ENCODE assay signal across 9 mouse cellular contexts in genomic region chr1:43264407-43264889, GRCm38 (mm10).
DNase-seq lines count a peak whose midpoint lies in the region; ATAC-seq and TF ChIP-seq lines count a peak whose summit lies in the region.
"Had no signal": no experiment of that assay in that cellular context is flagged by ENCODE, and none has a peak within 500 bp of the region (broad histone marks: within the 10 kb centered on the region; RNA-seq: fewer than 3 reads in every experiment).

No protein-coding gene starts in this region.

- ATAC-seq in forebrain, embryonic 15.5 days (replicated peaks): peak; percentile 73
- ATAC-seq in liver, postnatal 0 days: no peak
- peak; percentile 83 for ATAC-seq in neural tube, embryonic 15.5 days (ENCODE audit: low FRiP score)

- H3K4me2 ChIP-seq in CH12.LX (ENCODE audit: insufficient read depth, low read depth, poor library complexity, severe bottlenecking): no peak overlapping the region; the same call in 1 of the 2 replicates
- H3K4me2 ChIP-seq in forebrain, embryonic 15.5 days (replicated peaks): 0 out of 2 replicates have a peak overlapping the region, but pooled peaks have one; percentile 19
- no peak overlapping the region for H3K4me2 ChIP-seq in liver, postnatal 0 days (ENCODE audit: low read depth, low read length)
- peak overlapping the region; percentile 42 for H3K4me2 ChIP-seq in neural tube, embryonic 15.5 days

- in situ Hi-C loops in CH12.LX (cut with MboI; ENCODE audit: low pct_ligation_motif_present, low pct_unique_long_range_greater_than_20kb, low sequenced_read_pairs): loop anchor here (25.0 kb wide), 1 partner anchor 352 kb away; no protein-coding TSS in a partner anchor

- peak; percentile 74 to 97 for TF ChIP-seq CTCF in CH12.LX (conservative IDR thresholded peaks at IDR 0.05 in 1 of 2, IDR thresholded peaks at IDR 0.05 in 1 of 2; ENCODE audit: low read depth in 2 of 2, low read length in 2 of 2)
- peak; percentile 79 for TF ChIP-seq CTCF in liver, postnatal 0 days (IDR thresholded peaks at IDR 0.05; ENCODE audit: low read depth)

- H3K9me3 ChIP-seq in CH12.LX (replicated peaks; ENCODE audit: low read length): no peaks in the 10 kb centered on the region
- no peaks in the 10 kb centered on the region for H3K9me3 ChIP-seq in forebrain, embryonic 15.5 days
- no peaks in the 10 kb centered on the region for H3K9me3 ChIP-seq in liver, postnatal 0 days (ENCODE audit: low read length)
- no peaks in the 10 kb centered on the region for H3K9me3 ChIP-seq in neural tube, embryonic 15.5 days (replicated peaks)

- TF ChIP-seq RAD21 in CH12.LX (IDR thresholded peaks at IDR 0.05; ENCODE audit: low read depth, low read length): no peak; the same call in none of the 2 replicates

- peaks cover 0 to 4% of the 10 kb centered on the region in 2 experiments; a peak in 2 of 4 replicates for H3K4me1 ChIP-seq in CH12.LX (ENCODE audit: control insufficient read depth in 1 of 2, insufficient read depth in 2 of 2)
- H3K4me1 ChIP-seq in forebrain, embryonic 15.5 days: peaks cover 4% of the 10 kb centered on the region
- H3K4me1 ChIP-seq in liver, postnatal 0 days (ENCODE audit: insufficient read depth): no peaks in the 10 kb centered on the region
- H3K4me1 ChIP-seq in neural tube, embryonic 15.5 days: peaks cover 3% of the 10 kb centered on the region; the same call in 1 of the 2 replicates

- dilution Hi-C loops in CH12.LX (cut with MboI; ENCODE audit: extremely low pct_ligation_motif_present, extremely low pct_unique_long_range_greater_than_20kb, low sequenced_read_pairs): no loop called here

- H3K9ac ChIP-seq in CH12.LX (ENCODE audit: insufficient read depth, low read depth): no peak overlapping the region
- H3K9ac ChIP-seq in forebrain, embryonic 15.5 days (replicated peaks): peak overlapping the region; percentile 29; the same call in 1 of the 2 replicates
- H3K9ac ChIP-seq in liver, postnatal 0 days (replicated peaks): no peak overlapping the region
- peak overlapping the region; percentile 37; the same call in 1 of the 2 replicates for H3K9ac ChIP-seq in neural tube, embryonic 15.5 days (replicated peaks)

- no peaks in the 10 kb centered on the region for H3K79me2 ChIP-seq in CH12.LX (replicated peaks; ENCODE audit: control insufficient read depth, extremely low read depth, insufficient read depth, poor library complexity, severe bottlenecking)

- no peaks in the 10 kb centered on the region for H3K36me3 ChIP-seq in CH12.LX (replicated peaks in 1 of 2; ENCODE audit: control insufficient read depth in 1 of 2, insufficient read depth in 1 of 2, low read length in 1 of 2)
- no peaks in the 10 kb centered on the region for H3K36me3 ChIP-seq in forebrain, embryonic 15.5 days
- no peaks in the 10 kb centered on the region for H3K36me3 ChIP-seq in liver, postnatal 0 days (replicated peaks; ENCODE audit: insufficient read depth, low read length)
- no peaks in the 10 kb centered on the region for H3K36me3 ChIP-seq in neural tube, embryonic 15.5 days

- 21% methylated on average over 5 of the region's 5 CpGs for WGBS in forebrain, embryonic 15.5 days
- WGBS in large intestine, adult 2 months: 5% methylated on average over 5 of the region's 5 CpGs
- 12% methylated on average over 5 of the region's 5 CpGs for WGBS in liver, postnatal 0 days (ENCODE audit: insufficient replicate concordance)
- WGBS in neural tube, embryonic 15.5 days: 15% methylated on average over 5 of the region's 5 CpGs

- DNase-seq in CH12.LX (ENCODE audit: extremely low read depth): peak; percentile 75
- DNase-seq in c-Kit-positive CD71-positive TER-119-negative erythroid progenitor cells, embryonic 14.5 days (ENCODE audit: low read depth): peak; percentile 23
- DNase-seq in heart, postnatal 25 days (ENCODE audit: low spot score): peak; percentile 13
- DNase-seq in large intestine, adult 2 months (ENCODE audit: low read depth, low spot score): peak; percentile 58
- peak; percentile 52 for DNase-seq in liver, postnatal 0 days
- peak; percentile 34 for DNase-seq in testis, postnatal 14 days (ENCODE audit: low spot score)

- H3K4me3 ChIP-seq in CH12.LX (replicated peaks in 1 of 3; ENCODE audit: low read depth in 2 of 3, low read length in 2 of 3, poor library complexity in 1 of 3): no peak overlapping the region
- no peak overlapping the region for H3K4me3 ChIP-seq in forebrain, embryonic 15.5 days
- H3K4me3 ChIP-seq in liver, postnatal 0 days (ENCODE audit: low read depth, low read length): no peak overlapping the region
- no peak overlapping the region for H3K4me3 ChIP-seq in neural tube, embryonic 15.5 days (replicated peaks)
- H3K4me3 ChIP-seq: erythroblast, embryonic 14.5 days had no signal

- H3K27me3 ChIP-seq in CH12.LX (replicated peaks): no peaks in the 10 kb centered on the region
- no peaks in the 10 kb centered on the region for H3K27me3 ChIP-seq in forebrain, embryonic 15.5 days
- H3K27me3 ChIP-seq in liver, postnatal 0 days (ENCODE audit: insufficient read depth, low read length): no peaks in the 10 kb centered on the region
- H3K27me3 ChIP-seq in neural tube, embryonic 15.5 days (replicated peaks): no peaks in the 10 kb centered on the region

- no peak for TF ChIP-seq EP300 in CH12.LX (IDR thresholded peaks at IDR 0.05; ENCODE audit: low read length)
- no peak for TF ChIP-seq EP300 in liver, postnatal 0 days (IDR thresholded peaks at IDR 0.05; ENCODE audit: low read depth)

- no peak for TF ChIP-seq POLR2A in CH12.LX (IDR thresholded peaks at IDR 0.05; ENCODE audit: low read depth, low read length)

- intact Hi-C loops in heart, postnatal 25 days (cut with DNase I): loop anchor here (1.0 to 2.0 kb wide), 2 partner anchors 125 to 350 kb away; no protein-coding TSS in a partner anchor

- H3K27ac ChIP-seq in CH12.LX (ENCODE audit: insufficient read depth, low read depth): no peak overlapping the region
- no peak overlapping the region for H3K27ac ChIP-seq in forebrain, embryonic 15.5 days (replicated peaks)
- no peak overlapping the region for H3K27ac ChIP-seq in liver, postnatal 0 days (ENCODE audit: low read depth)
- H3K27ac ChIP-seq in neural tube, embryonic 15.5 days (replicated peaks): no peak overlapping the region

TF ChIP-seq in CH12.LX, 34 proteins besides CTCF, POLR2A, EP300 and RAD21:
- TF ChIP-seq MEF2A (IDR thresholded peaks at IDR 0.05; ENCODE audit: borderline replicate concordance, low read depth, low read length) (peak; percentile 65; the same call in 1 of the 2 replicates), BHLHE40 (IDR thresholded peaks at IDR 0.05; ENCODE audit: low read depth, low read length) (peak; percentile 47), CHD2 (IDR thresholded peaks at IDR 0.05; ENCODE audit: low read length) (no peak), TBP (conservative IDR thresholded peaks at IDR 0.05; ENCODE audit: low read depth, low read length) (no peak), NRF1 (IDR thresholded peaks at IDR 0.05; ENCODE audit: low read depth, low read length) (peak; percentile 28; the same call in 1 of the 2 replicates), MAZ (IDR thresholded peaks at IDR 0.05; ENCODE audit: low read depth, low read length) (no peak), TCF12 (IDR thresholded peaks at IDR 0.05; ENCODE audit: low read depth, low read length) (0 out of 2 replicates have a peak, but pooled peaks have one; percentile 30), USF1 (IDR thresholded peaks at IDR 0.05; ENCODE audit: low read depth, low read length) (no peak), IRF4 (IDR thresholded peaks at IDR 0.05; ENCODE audit: low read depth, low read length) (peak; percentile 64), NELFE (IDR thresholded peaks at IDR 0.05; ENCODE audit: low read depth, low read length) (peak; percentile 49; the same call in 1 of the 2 replicates), MYC (IDR thresholded peaks at IDR 0.05; ENCODE audit: low read depth, low read length) (peak; percentile 93), ZC3H11A (IDR thresholded peaks at IDR 0.05; ENCODE audit: low read depth, low read length) (peak; percentile 99), ZMIZ1 (IDR thresholded peaks at IDR 0.05; ENCODE audit: low read depth, low read length) (no peak), JUND (conservative IDR thresholded peaks at IDR 0.05; ENCODE audit: low read depth, low read length) (peak; percentile 76), MAX (IDR thresholded peaks at IDR 0.05; ENCODE audit: low read length) (peak; percentile 81), SIN3A (IDR thresholded peaks at IDR 0.05; ENCODE audit: low read length) (peak; percentile 58; the same call in 1 of the 2 replicates), SMC3 (IDR thresholded peaks at IDR 0.05; ENCODE audit: low read depth, low read length) (peak; percentile 99), ETS1 (conservative IDR thresholded peaks at IDR 0.05; ENCODE audit: low read depth, low read length) (0 out of 2 replicates have a peak, but pooled peaks have one; percentile 16), PAX5 (IDR thresholded peaks at IDR 0.05; ENCODE audit: low read length) (no peak), MAFK (IDR thresholded peaks at IDR 0.05; ENCODE audit: insufficient replicate concordance, low read length) (peak; percentile 69; the same call in 1 of the 2 replicates), HCFC1 (IDR thresholded peaks at IDR 0.05; ENCODE audit: low read depth, low read length) (peak; percentile 35)
TF ChIP-seq in CH12.LX: peak in this region for 15.

Comparison
In these comparisons a context has a peak if more than half of its experiments do, and no peak if none do; other contexts are left out.
1. DNase-seq: peak in every context shown above with its lines; median percentile 75 in CH12.LX; 58 in large intestine, adult 2 months; 52 in liver, postnatal 0 days; 34 in testis, postnatal 14 days; 23 in c-Kit-positive CD71-positive TER-119-negative erythroid progenitor cells, embryonic 14.5 days; 13 in heart, postnatal 25 days.
2. H3K4me2 ChIP-seq: peak in forebrain, embryonic 15.5 days (single experiment) and neural tube, embryonic 15.5 days (single experiment); none in CH12.LX (single experiment) and liver, postnatal 0 days (single experiment).
3. H3K9ac ChIP-seq: peak in forebrain, embryonic 15.5 days (single experiment) and neural tube, embryonic 15.5 days (single experiment); none in CH12.LX (single experiment) and liver, postnatal 0 days (single experiment).